9 mouse cellular contexts compared by ENCODE assay signal in genomic region chr1:167374003-167374784, GRCm38 (mm10). TPM values are rescaled to one million over a fixed set of nuclear protein-coding genes. Genes with fewer than 3 reads are reported as not detected.
DNase-seq lines count a peak whose midpoint lies in the region; ATAC-seq and TF ChIP-seq lines count a peak whose summit lies in the region.
"Had no signal": no experiment of that assay in that cellular context is flagged by ENCODE, and none has a peak within 500 bp of the region (broad histone marks: within the 10 kb centered on the region; RNA-seq: fewer than 3 reads in every experiment).

No protein-coding gene starts in this region.

- no peak overlapping the region for H3K27ac ChIP-seq in embryonic facial prominence, embryonic 14.5 days (replicated peaks; ENCODE audit: low read depth, low read length)
- H3K27ac ChIP-seq in intestine, embryonic 15.5 days = no peak overlapping the region
- peak overlapping the region; percentile 91 for H3K27ac ChIP-seq in liver, postnatal 0 days (ENCODE audit: low read depth)
- H3K27ac ChIP-seq: heart, adult 2 months had no signal

- no peak for TF ChIP-seq CTCF in liver, postnatal 0 days (IDR thresholded peaks at IDR 0.05; ENCODE audit: low read depth)

- peak; percentile 53 to 58 for DNase-seq in heart, adult 18-20 months
- DNase-seq in heart, adult 8-10 months (ENCODE audit: low spot score) = no peak
- DNase-seq in embryonic facial prominence, embryonic 14.5 days (ENCODE audit: low spot score) = peak; percentile 44
- peak; percentile 92 for DNase-seq in liver, postnatal 0 days
- DNase-seq in spleen, adult 18-20 months = peak; percentile 71 to 75
- DNase-seq in Muller cell, postnatal 12 days (ENCODE audit: inconsistent ontology term) = no peak
- no peak for DNase-seq in cerebellum, adult 18-20 months

- H3K4me3 ChIP-seq in embryonic facial prominence, embryonic 14.5 days (ENCODE audit: low read depth, low read length) = no peak overlapping the region
- H3K4me3 ChIP-seq in intestine, embryonic 15.5 days (replicated peaks) = no peak overlapping the region
- H3K4me3 ChIP-seq in liver, postnatal 0 days (ENCODE audit: low read depth, low read length) = peak overlapping the region; percentile 21
- H3K4me3 ChIP-seq: heart, adult 2 months had no signal

- TF ChIP-seq EP300 in liver, postnatal 0 days (IDR thresholded peaks at IDR 0.05; ENCODE audit: low read depth) = no peak

- H3K4me1 ChIP-seq in embryonic facial prominence, embryonic 14.5 days (ENCODE audit: control insufficient read depth, insufficient read depth, low read length) = no peaks in the 10 kb centered on the region
- H3K4me1 ChIP-seq in intestine, embryonic 15.5 days (replicated peaks) = 0 out of 2 replicates have a peak, but pooled peaks cover 3% of the 10 kb centered on the region
- H3K4me1 ChIP-seq in liver, postnatal 0 days (ENCODE audit: insufficient read depth) = peaks cover 16% of the 10 kb centered on the region

- peak; percentile 31; the same call in 1 of the 2 replicates for ATAC-seq in embryonic facial prominence, embryonic 14.5 days (ENCODE audit: low read depth)
- ATAC-seq in intestine, embryonic 15.5 days = peak; percentile 78
- ATAC-seq in liver, postnatal 0 days = peak; percentile 82

- WGBS in embryonic facial prominence, embryonic 14.5 days = 23% methylated on average over 15 of the region's 15 CpGs
- 21% methylated on average over 15 of the region's 15 CpGs for WGBS in intestine, embryonic 15.5 days
- WGBS in liver, postnatal 0 days (ENCODE audit: insufficient replicate concordance) = 30% methylated on average over 15 of the region's 15 CpGs

- no peak overlapping the region for H3K9ac ChIP-seq in embryonic facial prominence, embryonic 14.5 days (ENCODE audit: low read depth, low read length)
- no peak overlapping the region for H3K9ac ChIP-seq in intestine, embryonic 15.5 days
- peak overlapping the region; percentile 52 for H3K9ac ChIP-seq in liver, postnatal 0 days (replicated peaks)

- H3K9me3 ChIP-seq in embryonic facial prominence, embryonic 14.5 days (ENCODE audit: control insufficient read depth, low read length) = no peaks in the 10 kb centered on the region
- no peaks in the 10 kb centered on the region for H3K9me3 ChIP-seq in intestine, embryonic 15.5 days
- H3K9me3 ChIP-seq in liver, postnatal 0 days (ENCODE audit: low read length) = no peaks in the 10 kb centered on the region

- no peaks in the 10 kb centered on the region for H3K27me3 ChIP-seq in embryonic facial prominence, embryonic 14.5 days (replicated peaks; ENCODE audit: control insufficient read depth, insufficient read depth, low read length)
- no peaks in the 10 kb centered on the region for H3K27me3 ChIP-seq in intestine, embryonic 15.5 days (replicated peaks)
- no peaks in the 10 kb centered on the region for H3K27me3 ChIP-seq in liver, postnatal 0 days (ENCODE audit: insufficient read depth, low read length)

- H3K36me3 ChIP-seq in embryonic facial prominence, embryonic 14.5 days (ENCODE audit: control insufficient read depth, insufficient read depth, low read length) = peaks cover 8% of the 10 kb centered on the region; the same call in 1 of the 2 replicates
- peaks cover 2% of the 10 kb centered on the region; the same call in 1 of the 2 replicates for H3K36me3 ChIP-seq in intestine, embryonic 15.5 days
- peaks cover 36% of the 10 kb centered on the region for H3K36me3 ChIP-seq in liver, postnatal 0 days (replicated peaks; ENCODE audit: insufficient read depth, low read length)

- no peak overlapping the region for H3K4me2 ChIP-seq in embryonic facial prominence, embryonic 14.5 days (ENCODE audit: low read depth, low read length)
- 0 out of 2 replicates have a peak overlapping the region, but pooled peaks have one; percentile 5 for H3K4me2 ChIP-seq in intestine, embryonic 15.5 days (replicated peaks)
- peak overlapping the region; percentile 68 for H3K4me2 ChIP-seq in liver, postnatal 0 days (ENCODE audit: low read depth, low read length)

RNA-seq across cellular contexts. Expression of gene Mgst3, which starts 19.4 kb away (rescaled TPM):
- 100 to 1,000 TPM; 301 to 305 TPM for total RNA-seq in heart, adult 18-20 months (2021)
- 100 to 1,000 TPM; 345 to 380 (median 359) TPM for total RNA-seq in heart, adult 8-10 months (2022)
- 74.7 and 86.9 TPM in 2 replicates for polyA plus RNA-seq in embryonic facial prominence, embryonic 14.5 days (2014; fragmentation: Nextera tagmentation; extraction: Ambion mirVana)
- 247 and 298 TPM in 2 replicates for polyA plus RNA-seq in intestine, embryonic 15.5 days (2015; fragmentation: Nextera tagmentation; extraction: Ambion mirVana)
- 161 and 163 TPM in 2 replicates for polyA plus RNA-seq in liver, postnatal 0 days (2015; fragmentation: Nextera tagmentation; extraction: Ambion mirVana)

RNA-seq across cellular contexts. Expression of gene Aldh9a1, which starts 24.4 kb away (rescaled TPM):
- 10 to 100 TPM; 17.8 to 20.8 TPM for total RNA-seq in heart, adult 18-20 months (2021)
- 10 to 100 TPM; 15.1 to 27.6 (median 20.4) TPM for total RNA-seq in heart, adult 8-10 months (2022)
- 40.7 and 48.6 TPM in 2 replicates for polyA plus RNA-seq in embryonic facial prominence, embryonic 14.5 days (2014; fragmentation: Nextera tagmentation; extraction: Ambion mirVana)
- polyA plus RNA-seq in intestine, embryonic 15.5 days (2015; fragmentation: Nextera tagmentation; extraction: Ambion mirVana) = 133 and 156 TPM in 2 replicates
- polyA plus RNA-seq in liver, postnatal 0 days (2015; fragmentation: Nextera tagmentation; extraction: Ambion mirVana) = 76.4 and 80.8 TPM in 2 replicates

Comparison
In these comparisons a context has a peak if more than half of its experiments do, and no peak if none do; other contexts are left out.
1. DNase-seq: peak in heart, adult 18-20 months (2 of 2), embryonic facial prominence, embryonic 14.5 days (single experiment), liver, postnatal 0 days (single experiment) and spleen, adult 18-20 months (2 of 2); none in heart, adult 8-10 months (single experiment), Muller cell, postnatal 12 days (single experiment) and cerebellum, adult 18-20 months (0 of 2).
2. ATAC-seq: peak in every context shown above with its lines; median percentile 82 in liver, postnatal 0 days; 78 in intestine, embryonic 15.5 days; 31 in embryonic facial prominence, embryonic 14.5 days.